Mouse (Mus musculus) c-Kit-positive CD71-positive TER-119-negative erythroid progenitor cells, embryonic 14.5 days (primary cell): ENCODE measurements around the gene Acadsb.
"Not testable (repeated sequence)": the region's sequence is repeated elsewhere in the genome, so short reads cannot be mapped to it uniquely, and the experiment has no call there.

ENCODE experiments used
- DNase-seq: peaks from one replicate; pipeline ENCODE4 v3.0.0-alpha.2; 2013; ENCODE audit warnings: low read depth

The Acadsb gene

GRCm38 (mm10) chr7:131410416-131411058 lies at the start of gene Acadsb, which contains the start of gene Ikzf5:
TSS of gene Acadsb (plus strand) at chr7:131410601.
TSS of gene Ikzf5 (minus strand) at chr7:131410521.
- peak; percentile 96 for DNase-seq

- no peak for DNase-seq
These were observed 48.2 kb upstream of the Acadsb start for GRCm38 (mm10) chr7:131362269-131362614.

DNA sequence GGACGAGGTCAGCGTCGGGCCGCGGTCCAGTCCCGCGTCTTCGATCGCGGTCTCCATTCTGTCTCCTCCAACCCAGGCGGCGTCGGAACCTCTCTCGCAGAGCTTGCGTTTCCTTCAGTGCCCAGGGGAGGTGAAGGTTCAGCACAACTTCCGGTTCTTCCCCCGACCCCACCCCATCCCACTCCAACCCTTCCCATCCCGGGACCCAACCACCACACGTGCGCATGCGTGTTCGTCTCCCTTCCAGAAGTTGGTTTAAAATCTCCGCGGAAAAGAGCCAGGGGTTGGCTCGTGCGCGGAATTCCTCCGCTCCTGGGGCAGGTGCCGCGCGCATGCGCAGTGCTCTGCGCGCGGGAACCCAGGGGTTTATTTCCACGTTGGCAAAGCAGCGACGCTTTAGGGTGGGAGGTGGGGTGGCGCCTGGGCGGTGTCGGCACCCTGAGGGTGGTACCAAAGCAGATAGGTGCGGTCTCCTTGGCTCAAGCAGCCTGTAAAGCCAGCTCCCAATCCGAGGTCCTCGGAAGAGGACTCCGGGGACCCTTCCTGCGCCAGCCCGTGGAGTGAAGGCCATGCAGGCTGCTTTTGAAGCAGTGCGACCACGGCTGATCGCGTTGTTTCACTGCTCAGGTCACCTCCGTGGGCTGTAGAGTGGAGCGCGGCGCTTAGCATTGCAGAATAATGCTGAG lies 47.6 kb upstream of the Acadsb start, which contains the start of gene 2310057M21Rik:
TSS of gene 2310057M21Rik (minus strand) at position 145 of the 686 bp plus-strand sequence.
- peak; percentile 89 for DNase-seq

GRCm38 (mm10) chr7:131364131-131364530 lies 46.3 kb upstream of the Acadsb start:
- no peak for DNase-seq

DNA sequence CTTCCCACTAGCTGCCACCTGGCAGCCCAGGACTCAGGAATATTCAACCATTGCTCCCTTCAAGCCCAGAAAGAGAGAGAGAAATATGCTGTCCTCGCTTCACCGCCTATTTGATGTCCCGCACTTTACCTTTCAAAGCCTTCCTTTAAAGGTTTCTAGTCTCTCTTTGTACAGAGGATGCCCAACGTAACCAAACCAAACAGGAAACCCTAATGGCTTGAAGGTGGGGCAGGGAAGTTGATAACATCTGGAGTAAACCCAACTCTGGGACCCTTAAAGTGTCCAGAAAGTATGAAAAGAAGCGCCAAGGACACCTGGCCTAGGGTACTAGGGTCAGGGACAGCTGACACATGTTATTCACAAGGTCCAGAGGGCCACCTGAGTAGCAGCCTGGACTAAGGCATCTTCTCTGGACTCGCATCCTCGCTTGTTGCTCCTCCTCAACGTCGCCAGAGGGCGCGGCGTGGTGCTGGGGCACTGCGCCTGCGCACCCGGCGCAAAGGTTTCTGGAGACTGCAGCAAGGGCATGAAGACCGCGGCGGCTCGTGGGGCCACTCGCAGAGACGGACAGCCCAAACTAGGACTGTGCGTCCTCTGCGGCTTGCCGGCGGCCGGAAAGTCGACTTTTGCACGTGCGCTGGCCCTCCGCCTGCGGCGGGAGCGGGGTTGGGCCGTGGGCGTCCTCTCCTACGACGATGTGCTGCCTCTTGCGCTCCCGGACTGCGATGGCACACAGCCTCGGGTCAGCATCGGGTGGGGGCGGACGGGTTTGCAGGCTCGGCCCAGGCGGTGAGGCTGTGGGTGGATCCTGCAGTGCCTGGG lies 39.5 kb upstream of the Acadsb start, which contains the start of gene Pstk:
TSS of gene Pstk (plus strand) at position 494 of the 822 bp plus-strand sequence.
- peak; percentile 83 for DNase-seq

DNA sequence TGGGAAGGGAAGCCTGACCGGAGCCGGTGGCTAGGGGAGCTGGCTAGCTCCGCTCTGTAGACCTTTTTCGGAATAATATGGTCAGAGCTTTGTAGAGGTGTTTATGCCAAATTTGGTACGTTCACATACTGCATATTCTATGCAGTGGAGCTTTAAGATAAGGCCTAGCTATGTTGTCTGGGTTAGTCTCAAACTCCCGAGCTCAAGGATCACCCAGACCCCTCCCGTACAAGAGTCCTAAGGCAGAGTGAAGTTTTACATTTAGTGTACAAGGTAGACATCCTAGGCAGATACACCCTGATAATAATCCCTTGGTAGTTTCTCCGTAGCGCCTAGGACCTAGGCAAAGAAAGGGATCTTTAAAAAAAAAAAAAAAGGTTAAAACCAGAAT lies 38.9 kb upstream of the Acadsb start:
- peak; percentile 17 for DNase-seq

GRCm38 (mm10) chr7:131371880-131372651 lies 38.3 kb upstream of the Acadsb start:
- DNase-seq = peak; percentile 30

DNA sequence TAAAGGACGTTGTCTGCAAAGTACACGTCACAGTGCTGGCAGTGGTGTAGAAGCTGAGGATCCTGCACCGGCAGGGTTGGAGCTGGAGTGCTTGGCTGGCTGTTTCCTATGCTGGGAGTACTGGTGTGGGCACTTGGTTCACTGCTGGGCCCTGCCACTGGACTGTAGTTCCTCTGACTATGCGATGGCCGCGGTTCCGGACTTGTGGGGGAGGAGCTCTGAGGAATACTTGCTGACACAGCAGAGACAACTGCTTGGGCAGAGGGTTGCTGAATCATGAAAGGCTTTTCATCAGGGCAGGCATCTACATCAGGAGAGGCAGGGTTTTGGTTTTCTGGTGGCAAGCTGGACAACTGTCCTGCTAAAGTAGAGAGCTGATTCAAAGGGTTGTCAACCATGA lies 18.6 kb upstream of the Acadsb start:
- DNase-seq = not testable (repeated sequence)

GRCm38 (mm10) chr7:131409321-131409987 lies 947 bp upstream of the Acadsb start:
- DNase-seq = peak; percentile 72

GRCm38 (mm10) chr7:131409988-131410385 lies 414 bp upstream of the Acadsb start:
- DNase-seq = peak; percentile 16

GRCm38 (mm10) chr7:131411221-131411940 lies 980 bp downstream of the Acadsb start:
- no peak for DNase-seq

DNA sequence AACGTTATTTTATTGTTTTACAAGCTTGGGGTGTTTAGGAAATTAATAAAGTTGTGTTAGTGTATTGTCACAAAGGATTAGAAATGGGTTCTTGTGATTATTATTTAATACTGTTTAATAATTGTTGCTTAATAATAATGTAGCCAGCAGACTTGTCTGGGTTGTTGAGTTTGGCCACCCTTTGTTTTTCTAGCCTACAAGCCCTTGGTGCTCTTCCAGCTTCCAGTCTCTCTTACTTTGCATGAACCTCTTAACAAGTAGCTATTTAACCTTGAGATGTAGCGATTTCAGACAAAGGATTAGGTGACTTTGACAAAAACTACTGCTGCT lies 1.5 kb downstream of the Acadsb start:
- no peak for DNase-seq

- DNase-seq = not testable (repeated sequence)
These were observed 6.3 kb downstream of the Acadsb start for GRCm38 (mm10) chr7:131416742-131417141.

- no peak for DNase-seq
These were observed 7.2 kb downstream of the Acadsb start for GRCm38 (mm10) chr7:131417605-131418004.

DNA sequence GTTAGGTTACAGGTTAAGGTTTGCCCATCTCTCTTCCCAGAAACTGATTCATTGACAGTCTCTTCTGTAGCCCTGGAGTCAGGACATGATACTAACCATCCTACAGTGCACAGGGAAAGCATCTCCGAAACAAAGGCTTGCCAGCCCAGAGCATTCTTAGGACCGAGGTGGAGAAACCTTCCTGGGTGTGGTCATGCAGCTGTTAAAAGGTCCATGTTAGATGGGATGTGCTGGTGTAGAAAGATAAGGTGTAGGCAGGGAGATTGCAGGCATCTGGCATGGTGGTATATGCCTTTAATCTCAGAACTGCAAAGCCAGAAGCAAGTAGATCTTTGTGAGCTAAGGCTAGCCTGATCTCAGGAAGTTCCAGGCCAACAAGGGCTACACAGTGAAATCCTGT lies 14.5 kb downstream of the Acadsb start:
- peak; percentile 60 for DNase-seq

DNA sequence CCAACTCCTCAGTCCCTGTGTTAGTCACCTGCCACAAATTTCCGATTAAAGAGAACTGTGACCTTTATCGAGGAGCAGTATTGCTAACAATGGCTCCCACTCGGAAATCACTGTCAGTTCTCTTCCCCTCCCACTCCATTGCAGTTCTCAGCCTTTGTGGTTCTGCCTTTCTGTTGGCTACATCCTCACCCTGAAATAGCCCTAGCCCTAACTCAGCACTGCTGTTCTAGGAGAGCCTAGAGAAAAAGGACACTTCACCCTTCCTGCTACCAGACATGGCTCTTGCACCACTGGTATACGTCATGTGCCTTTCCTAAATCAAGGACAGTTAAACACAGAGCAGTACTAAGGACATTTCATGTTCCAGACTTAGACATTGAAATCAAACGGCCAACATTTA lies 16.9 kb downstream of the Acadsb start:
- DNase-seq = no peak

GRCm38 (mm10) chr7:131432244-131432643 lies 21.8 kb downstream of the Acadsb start:
- DNase-seq = no peak

DNA sequence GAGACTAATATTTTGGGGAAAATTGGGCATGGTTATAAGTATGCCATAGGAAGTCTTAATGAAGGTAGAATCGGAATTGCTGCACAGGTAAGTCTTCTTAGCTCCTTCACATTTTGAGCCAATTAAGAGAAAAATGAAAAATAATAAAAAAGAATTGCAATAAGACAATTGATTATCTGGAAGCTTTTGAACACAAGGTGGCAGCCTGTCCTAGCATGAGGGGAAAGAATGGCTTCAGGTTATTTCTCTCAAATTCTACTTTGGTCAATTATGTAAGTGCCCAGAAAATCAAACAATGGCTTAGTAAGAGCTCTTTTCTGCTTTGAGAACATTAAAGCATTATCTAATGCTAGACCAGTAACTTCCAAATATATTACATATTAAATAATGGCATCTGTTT lies 23.9 kb downstream of the Acadsb start:
- DNase-seq = no peak

- DNase-seq = no peak
These were observed 26.6 kb downstream of the Acadsb start for GRCm38 (mm10) chr7:131437051-131437450.

GRCm38 (mm10) chr7:131456714-131457113 lies 46.3 kb downstream of the Acadsb start:
- no peak for DNase-seq

- no peak for DNase-seq
These were observed 54.8 kb downstream of the Acadsb start for GRCm38 (mm10) chr7:131465117-131465601.
